Mouse (Mus musculus) ZHBTc4 (cell line): ENCODE data around the gene Trim16.
A peak's percentile ranks its signal among the peaks of the same experiment; 100 is the strongest.

Source experiments
- DNase-seq: peaks from one replicate; pipeline ENCODE4 v3.0.0-alpha.2; 2011; ENCODE audit warnings: low read depth, low spot score

Trim16 gene

GRCm38 (mm10) chr11:62827911-62828310 is 7.9 kb downstream of the Trim16 start:
- DNase-seq: no peak

- DNase-seq: no peak
Measured at GRCm38 (mm10) chr11:62830387-62830786, 10.4 kb downstream of the Trim16 start.

- DNase-seq: no peak
Measured at GRCm38 (mm10) chr11:62831906-62832305, 11.9 kb downstream of the Trim16 start.

GRCm38 (mm10) chr11:62844562-62844961 is 24.5 kb downstream of the Trim16 start:
- DNase-seq: no peak

GRCm38 (mm10) chr11:62845730-62846129 is 25.7 kb downstream of the Trim16 start:
- peak; percentile 95 for DNase-seq

GRCm38 (mm10) chr11:62846961-62847654 is 27.1 kb downstream of the Trim16 start, which contains the start of gene Fbxw10:
Gene Fbxw10 (plus strand): TSS chr11:62847069.
- DNase-seq: peak; percentile 54

- no peak for DNase-seq
Measured at GRCm38 (mm10) chr11:62847655-62848191, 27.7 kb downstream of the Trim16 start.

GRCm38 (mm10) chr11:62848301-62848700 is 28.3 kb downstream of the Trim16 start:
- no peak for DNase-seq

GRCm38 (mm10) chr11:62851199-62851598 is 31.2 kb downstream of the Trim16 start:
- no peak for DNase-seq

- no peak for DNase-seq
Measured at GRCm38 (mm10) chr11:62853334-62853733, 33.3 kb downstream of the Trim16 start.

GRCm38 (mm10) chr11:62865562-62865961 is 45.5 kb downstream of the Trim16 start:
- no peak for DNase-seq

GRCm38 (mm10) chr11:62866685-62867084 is 46.7 kb downstream of the Trim16 start:
- DNase-seq: no peak

GRCm38 (mm10) chr11:62869201-62869600 is 49.2 kb downstream of the Trim16 start:
- no peak for DNase-seq

GRCm38 (mm10) chr11:62869715-62870371 is 49.8 kb downstream of the Trim16 start:
- DNase-seq: no peak

- no peak for DNase-seq
Measured at GRCm38 (mm10) chr11:62873479-62873878, 53.4 kb downstream of the Trim16 start.

- DNase-seq: peak; percentile 78
Measured at GRCm38 (mm10) chr11:62875696-62876095, 55.7 kb downstream of the Trim16 start.

GRCm38 (mm10) chr11:62876445-62876844 is 56.4 kb downstream of the Trim16 start:
- no peak for DNase-seq

GRCm38 (mm10) chr11:62877391-62877790 is 57.4 kb downstream of the Trim16 start:
- DNase-seq: no peak

- no peak for DNase-seq
Measured at GRCm38 (mm10) chr11:62878728-62879127, 58.7 kb downstream of the Trim16 start.

- DNase-seq: peak; percentile 99
Measured at GRCm38 (mm10) chr11:62879220-62880048, 59.4 kb downstream of the Trim16 start, which contains the start of gene Tvp23b. Gene Tvp23b (plus strand): TSS chr11:62879455.

- no peak for DNase-seq
Measured at GRCm38 (mm10) chr11:62883407-62883806, 63.4 kb downstream of the Trim16 start.

- no peak for DNase-seq
Measured at GRCm38 (mm10) chr11:62885323-62885722, 65.3 kb downstream of the Trim16 start.
